Mouse (Mus musculus) spleen, postnatal 14 days (tissue): ENCODE measurements around the gene Zfp652.

Experiments used
- DNase-seq, 2 experiments: peaks; one replicate each; pipeline ENCODE4 v3.0.0; 2021 to 2022; ENCODE audit warnings: low spot score in 2 of 2

The Zfp652 gene

DNA sequence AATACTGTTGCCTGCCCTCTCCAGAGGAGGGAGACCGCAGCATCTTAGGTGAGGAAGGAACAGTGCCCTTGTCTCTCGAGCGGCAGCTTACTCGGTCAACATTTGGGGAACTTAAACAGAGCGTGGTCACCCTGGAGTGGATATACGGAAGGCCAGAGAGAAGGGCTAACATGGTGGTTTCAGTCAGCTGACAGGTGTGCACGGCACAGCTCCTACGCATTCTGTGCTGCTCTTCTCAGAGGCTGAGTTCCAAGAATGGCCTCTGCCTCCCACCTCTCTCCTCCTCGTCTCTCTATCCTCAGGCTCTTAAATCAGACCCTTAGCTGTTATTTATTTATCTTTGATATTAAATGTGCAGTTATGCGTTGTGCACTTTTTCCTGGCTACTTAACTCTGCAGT lies 52.9 kb downstream of the Zfp652 start:
- DNase-seq, result no peak

DNA sequence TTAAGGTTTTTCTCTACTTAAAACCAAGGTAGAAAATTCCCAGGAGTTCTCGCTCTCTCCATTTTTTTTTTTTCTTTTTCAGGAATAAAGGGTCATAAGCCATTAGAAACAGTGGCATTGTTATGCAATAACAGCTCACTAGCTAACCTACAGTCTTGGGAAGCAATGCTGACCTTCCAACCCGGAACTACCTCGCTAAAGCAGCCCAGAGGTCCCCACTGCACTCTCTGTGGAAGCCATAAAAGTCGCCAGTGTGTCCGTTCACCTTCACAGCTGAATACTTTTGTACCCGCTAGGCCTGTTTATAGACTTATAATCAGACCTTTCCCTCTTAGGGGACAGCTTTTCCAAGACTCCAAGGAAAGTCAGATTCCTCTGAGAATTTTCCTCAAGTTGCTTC lies 55.8 kb downstream of the Zfp652 start:
- DNase-seq, result no peak

DNA sequence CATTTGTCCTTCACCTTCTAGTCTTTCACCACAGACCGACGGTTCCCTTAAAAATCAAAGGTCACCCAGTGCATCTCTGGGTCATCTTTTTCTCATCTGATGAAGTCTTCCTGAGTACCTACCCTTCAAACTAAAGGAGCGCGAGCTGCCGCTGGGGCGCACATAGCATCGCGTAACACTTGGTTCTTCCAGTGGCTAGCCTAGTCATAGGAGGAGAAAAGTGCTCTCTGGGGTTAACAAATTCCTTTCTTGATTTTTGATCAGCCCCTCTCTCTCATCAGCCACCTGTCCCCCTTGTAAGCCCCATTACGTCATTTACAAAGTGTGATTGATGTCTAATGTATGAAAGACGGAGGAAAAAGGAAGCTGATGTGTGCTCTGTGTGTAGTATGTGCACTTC lies 56.7 kb downstream of the Zfp652 start:
- DNase-seq, result no peak

DNA sequence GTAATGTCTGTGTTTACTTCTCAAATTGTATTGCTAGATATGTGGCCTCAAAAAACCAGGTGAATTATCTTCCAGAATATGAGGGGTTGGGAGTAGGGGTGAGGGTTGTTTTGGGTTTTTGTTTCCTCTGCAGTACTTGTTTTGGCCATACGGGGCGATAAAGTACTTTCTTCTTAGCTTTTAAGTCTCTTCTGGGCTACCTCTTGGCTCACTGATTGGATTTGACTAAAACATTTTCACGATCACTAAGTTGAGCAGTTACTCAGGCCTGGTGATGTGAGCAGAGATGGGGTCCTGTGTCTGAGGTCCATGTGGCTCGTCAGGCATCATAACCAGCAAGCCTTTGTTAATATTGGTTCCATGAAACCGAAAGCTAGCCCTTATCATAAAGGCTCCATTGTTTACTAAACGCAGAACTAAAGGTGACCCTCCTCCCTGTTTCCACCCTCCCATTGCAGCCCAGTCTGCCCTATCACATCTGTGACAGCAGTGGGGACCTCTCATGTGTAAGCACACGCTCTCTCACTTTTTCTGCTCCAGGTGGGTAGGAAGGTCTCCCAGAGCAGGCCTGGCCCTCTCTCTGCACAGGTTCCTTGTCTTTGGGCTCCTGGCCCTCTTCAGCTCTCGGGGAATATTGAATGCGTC lies 58.4 kb downstream of the Zfp652 start:
- no peak for DNase-seq

DNA sequence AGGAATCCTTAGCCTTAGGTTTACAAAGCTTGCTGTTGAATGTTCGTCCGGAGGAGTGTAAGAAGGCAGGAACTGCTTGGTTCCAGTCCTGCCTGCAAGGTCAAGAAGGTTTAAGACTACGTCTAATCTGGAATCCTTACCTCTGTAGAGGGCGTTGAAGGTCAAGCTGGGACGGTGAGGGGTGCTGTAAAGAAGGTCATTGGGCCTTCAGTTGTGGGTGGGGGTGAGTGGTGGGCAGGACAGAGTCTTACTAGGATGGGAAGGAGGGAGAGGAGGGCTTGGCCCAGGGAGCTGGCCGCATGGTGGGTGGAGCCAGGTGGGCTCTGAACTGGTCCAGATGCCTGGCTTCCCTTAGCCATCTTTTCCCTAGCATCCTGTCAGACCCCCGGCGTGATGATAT lies 59.2 kb downstream of the Zfp652 start:
- no peak for DNase-seq

DNA sequence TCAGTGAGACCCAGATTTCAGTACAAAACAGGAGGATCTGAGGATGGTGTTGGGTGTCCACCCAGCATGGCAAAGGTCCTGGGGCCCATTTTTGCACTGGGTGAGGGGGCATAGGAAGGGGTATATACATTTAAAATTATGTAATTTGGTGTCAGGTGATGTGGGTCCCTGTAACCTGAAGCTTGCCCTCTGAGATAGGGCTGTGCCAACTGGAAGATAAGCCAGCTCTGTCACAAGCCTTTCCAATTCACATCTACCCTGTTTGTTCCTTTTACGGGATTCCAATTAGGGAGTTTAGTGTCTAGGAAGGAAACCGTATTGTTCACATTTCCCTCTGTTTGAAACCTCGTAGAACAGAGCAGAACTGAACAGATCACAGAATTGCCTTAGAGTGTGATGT lies 60.8 kb downstream of the Zfp652 start:
- DNase-seq, result no peak

DNA sequence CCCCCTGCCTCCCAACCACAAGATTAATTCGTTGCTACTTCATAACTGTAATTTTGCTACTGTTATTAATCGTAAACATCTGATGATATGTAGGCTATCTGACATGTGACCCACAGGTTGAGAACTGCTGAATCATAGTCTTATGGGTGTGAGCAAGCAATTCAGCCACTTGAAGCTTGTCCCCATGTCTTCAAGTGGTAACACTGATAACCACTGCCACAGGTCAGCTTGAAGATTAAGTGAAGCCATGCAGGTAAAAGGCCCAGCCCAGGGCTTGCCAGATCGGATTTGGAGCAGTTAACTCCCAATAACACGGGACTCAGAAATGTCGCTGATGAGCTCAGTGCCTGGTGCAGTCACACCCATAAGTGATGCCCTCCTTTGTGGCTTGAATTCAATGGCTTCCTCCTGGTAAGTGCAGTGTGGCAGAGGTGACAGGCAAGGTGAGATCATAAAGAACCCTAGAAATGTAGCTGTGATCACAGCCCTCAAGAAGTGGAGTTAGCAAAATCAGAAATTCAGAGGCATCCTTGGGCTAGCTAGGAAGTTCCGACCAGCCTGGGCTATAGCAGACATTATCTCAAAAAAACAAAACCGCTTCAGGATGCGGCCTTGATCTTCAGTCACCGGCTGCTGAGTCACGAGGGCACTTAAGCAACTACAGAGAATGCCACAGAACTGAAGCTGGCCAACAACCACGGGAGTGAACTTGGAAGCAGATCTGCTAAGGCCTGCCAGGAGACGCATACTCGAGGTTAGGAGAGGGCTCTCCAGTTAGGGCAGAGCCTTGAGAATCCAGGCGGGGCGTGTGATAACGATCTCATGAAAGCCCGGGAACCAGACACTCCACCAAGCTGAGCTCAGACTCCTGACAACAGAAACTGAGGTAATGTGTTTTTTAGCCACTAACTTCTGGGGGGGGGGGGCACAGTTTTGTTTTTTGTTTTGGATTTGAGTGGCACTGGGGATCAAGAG lies 65.1 kb downstream of the Zfp652 start:
- DNase-seq, result peak in 1 of 2 experiments; percentile 25

DNA sequence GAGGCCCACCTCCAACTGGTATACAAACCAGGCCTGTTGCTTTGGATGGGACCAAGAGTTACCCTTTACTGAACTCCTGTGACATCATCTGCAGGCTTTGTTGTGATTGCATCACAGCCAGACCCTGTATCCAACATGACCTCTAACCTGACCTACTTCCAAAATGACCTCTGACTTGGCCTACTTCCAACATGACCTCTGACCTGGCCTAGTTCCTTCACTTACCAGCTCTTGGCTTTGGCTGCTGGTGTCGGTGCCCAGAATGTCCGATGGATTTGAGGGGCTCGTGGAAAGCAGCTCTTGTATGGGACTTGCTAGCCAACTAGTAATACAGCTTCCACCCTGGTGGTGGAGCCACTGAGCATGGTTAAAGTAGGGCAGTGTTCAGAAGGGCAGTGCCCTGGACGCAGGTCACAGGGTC lies 66.4 kb downstream of the Zfp652 start:
- DNase-seq, result peak in 1 of 2 experiments; percentile 35

DNA sequence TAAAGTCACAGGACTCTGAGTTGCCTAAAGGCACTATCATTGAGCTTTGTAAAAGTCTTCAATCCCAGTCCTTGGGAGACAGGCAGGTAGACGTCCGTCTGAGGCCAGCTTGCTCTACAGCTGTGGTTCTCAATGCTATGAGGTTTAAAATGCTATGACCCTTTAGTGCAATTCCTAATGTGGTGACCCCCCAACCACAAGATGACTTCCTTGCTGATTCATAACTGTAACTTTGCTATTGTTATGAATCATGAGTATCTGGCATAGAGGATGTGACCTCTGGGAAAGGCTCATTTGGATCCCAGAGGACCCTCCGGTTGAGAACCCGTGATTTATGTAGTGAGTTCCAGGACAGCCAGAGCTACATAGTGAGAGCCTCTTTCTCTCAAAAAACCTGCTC lies 66.9 kb downstream of the Zfp652 start:
- no peak for DNase-seq

DNA sequence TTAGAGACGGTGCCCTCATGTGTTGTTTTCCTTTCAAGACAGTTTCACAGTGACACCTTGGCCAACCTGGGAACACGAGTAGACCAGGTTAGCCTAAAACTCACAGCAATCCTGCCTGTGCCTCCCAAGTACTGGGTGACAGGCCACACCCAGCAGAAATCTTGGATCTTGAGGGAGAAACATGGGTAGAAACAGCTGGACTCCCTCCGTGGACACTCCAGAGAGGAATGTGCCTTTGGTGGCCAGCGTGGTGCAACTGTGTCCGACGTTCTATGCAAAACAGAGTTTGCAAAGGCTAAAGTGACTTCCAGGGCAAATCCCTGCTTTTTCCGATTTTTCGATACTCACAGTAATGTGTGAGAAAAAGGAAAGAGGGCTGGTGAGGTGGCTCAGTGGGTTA lies 68.0 kb downstream of the Zfp652 start:
- DNase-seq, result no peak

DNA sequence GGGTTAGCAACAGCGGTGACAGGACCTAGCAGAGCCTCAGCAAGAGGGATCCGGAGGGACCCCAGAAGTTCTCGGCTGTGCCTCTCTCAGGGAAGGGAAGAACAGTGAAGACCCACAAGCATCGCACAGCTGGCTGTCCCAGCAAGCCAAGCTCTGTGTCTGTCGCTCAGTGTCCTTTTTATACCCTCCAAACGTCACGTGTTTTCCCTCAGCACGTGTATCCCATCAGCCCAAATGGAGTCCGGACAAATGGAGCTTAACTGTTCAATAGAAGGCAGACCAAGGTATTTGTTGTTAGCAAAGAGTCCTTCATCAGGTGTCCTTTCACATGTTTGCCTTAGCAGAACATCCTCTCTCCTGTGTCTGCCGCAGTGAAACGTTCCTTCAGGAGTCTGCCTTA lies 69.1 kb downstream of the Zfp652 start:
- DNase-seq, result no peak

DNA sequence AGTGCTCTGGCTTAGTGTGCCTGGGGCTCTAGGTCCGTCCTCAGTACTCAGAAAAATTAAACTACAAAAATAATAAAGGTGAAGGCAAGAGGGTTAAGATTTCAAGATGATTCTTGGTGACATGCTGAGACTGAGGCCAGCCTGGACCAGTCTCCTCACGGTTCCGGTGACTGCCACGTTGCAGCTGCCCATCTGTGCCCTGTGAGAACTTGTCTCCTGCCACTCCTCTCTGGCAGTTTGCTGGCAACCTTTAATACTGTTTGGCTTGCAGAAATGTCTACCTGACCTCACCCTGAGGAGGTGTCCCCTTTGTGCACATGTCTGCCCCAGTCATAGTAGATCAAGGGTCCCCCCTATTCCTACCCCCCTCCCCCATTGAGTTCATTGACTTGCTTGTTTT lies 71.0 kb downstream of the Zfp652 start:
- DNase-seq, result no peak

DNA sequence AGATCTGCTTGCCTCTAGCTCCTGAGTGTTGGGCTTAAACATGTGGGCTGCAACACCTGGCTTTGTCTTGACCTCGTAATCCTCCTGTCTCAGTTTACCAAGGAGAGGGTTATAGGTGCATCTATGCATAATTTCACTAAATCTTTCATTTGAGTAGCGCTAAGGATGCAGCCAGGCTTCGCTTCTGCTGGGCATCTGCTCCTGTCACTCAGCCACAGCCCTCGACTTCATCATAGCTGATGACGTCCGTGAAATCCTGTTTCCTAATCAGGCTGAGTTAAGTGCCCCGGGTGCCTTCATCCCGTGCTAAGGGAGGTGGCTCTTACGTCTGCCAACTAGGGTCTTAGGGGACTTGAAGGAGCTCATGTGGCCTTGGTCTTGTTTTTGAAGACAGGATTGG lies 71.5 kb downstream of the Zfp652 start:
- DNase-seq, result no peak

DNA sequence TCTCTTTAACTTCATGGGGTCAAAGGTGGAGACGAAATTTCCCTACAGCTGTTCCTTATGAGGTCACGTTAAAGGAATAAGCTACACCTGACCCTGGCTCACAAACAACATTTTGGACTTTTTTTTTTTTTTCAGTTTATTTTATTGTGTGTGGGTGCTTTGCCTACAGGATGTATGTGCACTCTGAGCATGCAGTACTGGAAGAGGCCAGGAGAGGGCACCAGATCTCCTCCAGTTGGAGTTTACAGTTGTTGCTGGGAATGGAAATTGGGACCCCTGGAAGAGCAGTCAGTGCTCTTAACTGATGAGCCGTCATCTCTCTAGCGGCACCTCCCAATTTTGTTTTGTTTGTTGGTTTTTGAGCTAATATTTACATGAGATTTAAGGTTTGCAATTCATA lies 73.2 kb downstream of the Zfp652 start:
- no peak for DNase-seq

DNA sequence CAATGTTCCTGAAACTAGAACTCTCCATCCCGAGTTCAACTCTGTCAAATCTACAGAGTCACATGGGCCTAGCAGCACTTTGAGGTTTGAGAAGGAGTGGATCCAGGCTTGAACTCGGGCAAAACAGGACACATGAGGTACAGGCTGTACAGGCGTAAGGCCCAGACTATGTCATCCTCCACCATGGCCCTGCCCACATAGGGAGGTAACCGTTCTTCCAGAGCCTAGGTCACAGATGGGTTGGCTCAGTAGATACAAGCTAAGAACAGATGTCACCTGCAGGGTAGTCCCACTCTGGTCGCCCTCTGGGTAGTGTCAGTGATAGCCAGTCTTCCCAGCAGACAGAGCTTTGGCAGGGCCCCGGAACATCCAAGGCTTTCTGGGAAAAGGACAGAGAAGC lies 74.0 kb downstream of the Zfp652 start:
- DNase-seq, result no peak

DNA sequence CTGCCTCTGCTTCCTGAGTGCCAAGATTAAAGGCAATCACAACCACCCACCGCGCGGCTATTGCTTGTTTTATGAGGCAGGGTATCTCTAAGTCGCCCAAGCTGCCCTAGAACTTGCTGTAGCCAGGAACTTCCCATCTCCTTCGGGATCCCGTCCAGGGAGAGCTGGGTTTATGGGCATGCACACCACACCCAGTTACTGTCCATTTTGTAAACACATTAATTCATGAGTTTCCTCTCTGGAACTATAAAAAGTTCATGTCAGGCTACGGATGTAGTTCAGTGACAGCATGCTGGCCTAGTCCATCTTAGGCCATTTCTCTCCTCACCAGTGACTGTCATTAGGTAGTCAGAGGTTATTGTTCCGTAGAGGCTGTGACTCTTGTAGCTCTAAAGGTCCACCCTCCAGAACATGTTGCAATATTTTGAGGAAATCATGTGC lies 77.0 kb downstream of the Zfp652 start:
- DNase-seq, result no peak

DNA sequence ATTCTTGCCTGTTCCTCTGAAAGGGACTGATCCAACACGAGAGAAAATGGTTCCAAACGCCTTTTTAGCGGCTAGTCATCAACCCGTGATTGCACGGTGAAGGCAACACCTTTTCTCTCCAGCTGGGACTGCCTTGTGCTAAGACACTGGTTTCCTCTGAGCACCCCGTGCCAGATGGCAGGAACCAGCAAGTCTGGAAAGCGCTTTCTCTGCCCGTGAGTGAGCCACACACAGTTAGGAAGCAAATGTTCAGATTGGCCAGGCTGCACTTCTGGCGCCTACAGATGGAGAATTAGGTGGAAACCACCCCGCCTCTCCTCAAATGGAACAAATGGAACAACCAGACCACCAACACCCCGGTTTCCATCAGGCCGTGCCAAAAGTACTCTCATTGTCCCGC lies 79.3 kb downstream of the Zfp652 start:
- DNase-seq, result no peak

DNA sequence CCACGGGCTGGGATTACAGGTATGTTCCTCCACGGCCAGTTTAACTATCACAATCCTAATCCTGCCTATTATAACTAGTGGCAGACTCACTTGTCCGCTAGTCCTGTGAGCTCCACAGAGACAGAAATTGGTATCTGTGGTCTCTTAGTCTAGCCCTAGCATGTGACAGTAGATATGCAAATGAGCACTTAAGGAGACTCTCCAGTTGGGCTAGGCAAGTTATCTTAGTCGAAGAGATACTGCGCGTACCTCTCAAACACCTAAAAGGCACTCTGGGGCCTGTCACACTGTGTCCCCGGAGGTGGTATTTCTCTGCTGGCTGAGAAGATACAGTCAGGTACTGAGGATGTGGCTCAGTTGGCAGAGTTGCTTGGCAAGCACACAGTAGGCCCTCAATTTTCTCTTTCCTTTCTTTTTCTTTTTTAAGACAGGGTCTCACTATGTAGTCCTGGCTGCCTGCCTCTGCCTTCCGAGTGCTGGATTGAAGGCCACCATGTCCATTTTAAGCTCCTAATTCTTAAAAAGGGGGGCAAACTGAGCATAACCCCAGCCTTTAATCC lies 80.6 kb downstream of the Zfp652 start:
- no peak for DNase-seq

DNA sequence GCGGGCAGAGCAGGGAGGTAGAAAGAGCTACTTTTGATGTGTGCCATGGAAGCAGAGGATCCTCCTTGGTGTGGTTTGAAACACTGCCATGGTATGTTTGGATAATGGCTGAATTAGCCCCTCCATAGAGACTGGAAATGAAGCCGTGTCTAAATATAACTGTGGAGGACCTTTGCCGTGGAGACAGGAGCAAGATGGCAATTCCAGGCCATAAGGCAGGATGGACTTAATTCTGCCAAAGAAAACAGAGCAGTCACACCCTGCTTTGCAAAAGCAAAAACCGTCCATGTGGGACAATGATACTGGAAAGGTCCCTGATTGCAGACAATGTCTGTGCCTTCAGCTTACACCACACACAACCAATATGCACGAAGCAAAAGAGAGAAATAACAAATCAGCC lies 81.7 kb downstream of the Zfp652 start:
- DNase-seq, result no peak

DNA sequence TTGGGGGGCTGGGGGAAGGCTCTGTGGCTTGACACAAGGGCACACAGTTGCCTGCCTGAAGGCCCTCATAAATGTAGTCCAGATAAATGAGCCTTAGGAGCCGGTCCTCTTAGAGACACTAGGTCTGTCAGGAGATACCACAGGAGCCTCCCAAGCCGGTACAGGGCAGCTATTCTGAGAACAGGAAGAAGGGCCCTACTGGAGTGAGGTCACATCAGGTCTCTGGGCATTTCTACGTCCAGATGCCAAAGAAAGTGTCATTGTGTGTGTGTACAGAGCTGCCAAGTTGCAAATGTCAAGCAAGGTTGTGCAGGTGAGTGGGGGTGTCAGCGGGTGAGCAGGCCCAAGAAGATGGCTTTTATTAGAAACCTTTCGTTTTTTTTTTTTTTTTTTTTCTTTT lies 83.1 kb downstream of the Zfp652 start:
- DNase-seq, result no peak

DNA sequence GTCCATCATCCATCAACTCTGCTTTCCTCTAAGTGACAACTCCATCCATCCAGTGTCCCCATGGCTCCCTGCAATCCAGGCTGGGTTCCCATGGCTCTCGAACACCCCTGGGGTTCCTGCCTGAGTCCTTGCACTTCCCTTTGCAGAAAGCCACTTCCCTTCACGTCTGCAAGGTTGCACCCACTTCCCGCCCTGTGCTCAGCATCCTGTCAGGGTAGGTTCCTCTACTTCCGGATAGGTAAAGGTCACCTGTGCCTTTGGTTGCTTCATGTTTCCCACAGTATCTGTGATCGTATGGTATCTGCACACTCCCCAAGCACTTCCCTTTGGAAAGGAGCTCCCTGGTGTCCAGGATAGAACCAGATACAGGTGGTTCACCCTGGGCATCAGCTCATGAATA lies 92.5 kb downstream of the Zfp652 start:
- no peak for DNase-seq

DNA sequence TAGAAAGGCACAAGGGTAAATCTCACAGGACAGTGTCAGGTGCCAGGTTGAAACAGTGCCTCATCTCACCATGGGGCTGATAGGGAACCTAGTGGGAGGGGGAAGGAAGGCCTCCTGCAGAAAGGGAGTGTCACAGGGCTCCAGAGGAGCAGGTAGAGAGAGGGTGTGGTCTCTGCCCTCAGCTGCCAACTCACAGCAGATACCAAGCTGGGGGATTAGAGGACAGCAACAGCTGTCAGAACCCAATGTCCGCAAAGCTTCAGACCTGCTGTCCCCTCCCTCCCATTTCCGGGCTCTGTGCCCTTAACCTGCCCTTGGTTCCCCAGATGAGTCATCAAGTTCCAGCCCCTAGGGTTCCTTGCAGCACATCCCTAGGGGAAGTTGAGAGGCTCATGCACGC lies 93.1 kb downstream of the Zfp652 start:
- peak in 1 of 2 experiments; percentile 33 for DNase-seq

DNA sequence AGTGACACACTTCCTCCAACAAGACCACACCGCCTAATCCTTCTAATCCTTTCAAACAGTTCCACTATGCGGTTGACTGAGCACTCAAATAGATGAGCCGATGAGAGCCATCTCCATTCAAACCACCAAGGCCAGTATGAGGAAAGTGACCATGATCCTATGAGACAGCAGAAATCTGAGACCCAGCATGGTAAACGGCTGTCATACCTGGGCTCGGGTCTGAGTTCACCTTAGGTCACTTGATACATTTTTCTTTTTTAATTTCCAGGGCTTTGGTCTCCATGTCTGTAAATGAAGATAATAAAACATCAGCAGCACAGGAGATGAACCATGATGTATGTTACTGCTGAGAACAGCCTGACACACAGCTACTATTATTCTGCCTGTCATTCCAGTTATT lies 95.4 kb downstream of the Zfp652 start:
- DNase-seq, result no peak
